Mouse (Mus musculus) layer of hippocampus, postnatal 14 days (tissue): ENCODE measurements around the gene Plcd4. TPM values are rescaled to one million over a fixed set of nuclear protein-coding genes. Genes with fewer than 3 reads are reported as not detected.

Experiments
- DNase-seq, 2 experiments: peaks; one replicate each; pipeline ENCODE4 v3.0.0; 2021 to 2022; ENCODE audit warnings: low spot score in 2 of 2, mixed read lengths in 1 of 2
- microRNA-seq, 2 experiments: library from miRNA; unstranded; fragments of <30 nt; microRNA quantifications; one replicate each; pipeline ENCODE4 v1.2.0; 2021
- total RNA-seq, 2 experiments: library from RNA; stranded (reverse); gene quantifications; 2 replicates each; pipeline ENCODE4 v1.2.3; 2021

The Plcd4 gene
- total RNA-seq, 2 experiments from 2014 or later: 19.4 to 19.9 TPM

DNA sequence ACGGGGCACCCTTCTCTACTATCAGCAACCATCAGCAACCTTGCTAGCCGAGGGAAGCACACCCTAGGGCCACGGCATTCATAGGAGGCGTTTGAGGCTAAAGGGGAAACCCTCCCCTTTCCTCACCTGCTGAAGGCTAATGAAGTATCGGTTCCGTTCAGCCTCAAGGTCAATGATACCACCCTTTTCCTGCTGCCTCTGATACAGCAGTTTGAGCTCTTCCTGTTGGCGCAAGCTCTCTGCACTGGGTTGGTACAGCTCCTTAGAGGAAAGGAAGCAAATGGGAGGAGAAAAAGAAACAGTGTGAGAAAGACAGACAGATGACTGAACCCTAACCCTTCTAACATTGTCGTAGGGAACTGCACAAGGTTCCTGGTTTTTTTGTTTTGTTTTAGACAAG lies 51.7 kb downstream of the Plcd4 start:
- no peak for DNase-seq

GRCm38 (mm10) chr1:74600501-74601266 lies 58.0 kb downstream of the Plcd4 start:
- DNase-seq: peak in 1 of 2 experiments; percentile 11

- peak; percentile 79 to 91 for DNase-seq
Observed at GRCm38 (mm10) chr1:74601267-74601962, 58.7 kb downstream of the Plcd4 start, which contains the start of the genes Rnf25 and Stk36. TSS of gene Rnf25 (minus strand) at chr1:74601397. TSS of gene Stk36 (plus strand) at chr1:74601445.

Small RNA genes lying within 50 kb of the gene (microRNA-seq; reads per million reads assigned to microRNA genes)
- 0 reads per million in 2 experiments for gene Gm25035

Other genes with a start within 250 kb of the Plcd4 start
- gene Tmbim1, start 237.3 kb upstream of the Plcd4 start, total RNA-seq: 10 to 100 TPM; 19.5 to 19.7 TPM
- 1 to 10 TPM; 1.1 to 1.8 TPM for gene Catip, start 180.8 kb upstream of the Plcd4 start, total RNA-seq
- 1 to 10 TPM; 1.6 to 5.3 TPM for gene Slc11a1, start 167.7 kb upstream of the Plcd4 start, total RNA-seq
- 10 to 100 TPM; 23.8 to 28.2 TPM for gene Ctdsp1, start 151.4 kb upstream of the Plcd4 start, total RNA-seq
- gene Vil1, start 133.5 kb upstream of the Plcd4 start, total RNA-seq: 1 to 10 TPM in 1 of 2 experiments, under 1 TPM in 1; 0.62 to 1.2 TPM
- gene Cnot9, start 36.8 kb upstream of the Plcd4 start, total RNA-seq: 10 to 100 TPM; 30.5 to 33.4 TPM
- gene Usp37, start 1.4 kb downstream of the Plcd4 start, total RNA-seq: 10 to 100 TPM; 21.6 to 21.7 TPM
- gene Zfp142, start 45.4 kb downstream of the Plcd4 start, total RNA-seq: 10 to 100 TPM; 24.0 to 25.5 TPM
- gene Bcs1l, start 45.4 kb downstream of the Plcd4 start, total RNA-seq: 10 to 100 TPM; 22.6 to 25.7 TPM
- 10 to 100 TPM; 50.9 to 51.6 TPM for gene Rnf25, start 58.5 kb downstream of the Plcd4 start, total RNA-seq
- gene Stk36, start 58.6 kb downstream of the Plcd4 start, total RNA-seq: 1 to 10 TPM; 6.2 to 7.3 TPM
- gene Ttll4, start 118.9 kb downstream of the Plcd4 start, total RNA-seq: 10 to 100 TPM; 23.3 to 23.8 TPM
- 1 to 10 TPM; 1.1 to 2.6 TPM for gene Cyp27a1, start 170.7 kb downstream of the Plcd4 start, total RNA-seq
- gene Prkag3, start 206.3 kb downstream of the Plcd4 start, total RNA-seq: under 1 TPM; 0.14 to 0.55 TPM
- gene Wnt6, start 229.0 kb downstream of the Plcd4 start, total RNA-seq: under 1 TPM; 0.43 to 0.58 TPM
- 1 to 10 TPM; 1.9 to 2.0 TPM for gene Wnt10a, start 248.6 kb downstream of the Plcd4 start, total RNA-seq